Mouse (Mus musculus): Measurements from ENCODE around the gene Fbxw4. TPM values are rescaled to one million over a fixed set of nuclear protein-coding genes. Genes with fewer than 3 reads are reported as not detected.

The Fbxw4 gene
- polyA plus RNA-seq, 1 experiment from 2014 or later: 4.3 TPM

- peaks cover 30% of the 10 kb centered on the region for H3K4me1 ChIP-seq
- H3K9ac ChIP-seq: peak overlapping the region; percentile 58
- H3K27ac ChIP-seq: peak overlapping the region; percentile 46; the same call in 1 of the 2 replicates
- H3K4me3 ChIP-seq: peak overlapping the region; percentile 58
- ATAC-seq: peak; percentile 78
- peak overlapping the region; percentile 80 for H3K4me2 ChIP-seq
- under 1% methylated on average over 38 of the region's 38 CpGs for WGBS (ENCODE audit: insufficient replicate concordance)
- H3K9me3 ChIP-seq (replicated peaks): no peaks in the 10 kb centered on the region
- H3K36me3 ChIP-seq: no peaks in the 10 kb centered on the region
- peaks cover 53% of the 10 kb centered on the region for H3K27me3 ChIP-seq (replicated peaks)
Measured at GRCm38 (mm10) chr19:45675720-45676581, 15.8 kb upstream of the Fbxw4 start.

GRCm38 (mm10) chr19:45675196-45675595 is 15.1 kb upstream of the Fbxw4 start:
- Histone ChIP-seq H3K9me3 (replicated peaks) (no peaks in the 10 kb centered on the region), H3K9ac (peak overlapping the region; percentile 58; the same call in 1 of the 2 replicates), H3K4me2 (peak overlapping the region; percentile 80), H3K4me3 (peak overlapping the region; percentile 58; the same call in 1 of the 2 replicates), H3K27me3 (replicated peaks) (peaks cover 53% of the 10 kb centered on the region), H3K36me3 (no peaks in the 10 kb centered on the region), H3K27ac (no peak overlapping the region), H3K4me1 (peaks cover 23% of the 10 kb centered on the region)
- WGBS (ENCODE audit: insufficient replicate concordance): 25% methylated on average over 5 of the region's 5 CpGs
- ATAC-seq: no peak

DNA sequence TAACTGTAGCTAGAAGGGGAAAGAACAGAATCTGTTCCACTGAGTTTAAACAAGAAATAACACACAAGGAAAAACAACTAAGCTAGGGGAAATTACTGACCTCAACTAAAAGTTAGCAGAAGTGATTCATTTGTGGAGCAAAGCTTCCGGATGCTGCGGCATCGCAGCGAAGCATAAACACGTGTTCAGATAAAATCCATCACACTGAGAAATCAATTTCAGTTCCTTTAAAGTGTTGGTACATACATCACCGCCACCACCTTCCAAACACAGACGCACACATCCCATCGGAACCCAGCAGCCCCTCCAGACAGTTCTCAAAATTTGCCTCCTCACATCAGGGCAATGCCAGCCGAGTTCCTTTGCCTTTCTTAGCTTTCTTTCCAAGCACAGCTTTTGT is 12.9 kb upstream of the Fbxw4 start:
- Histone ChIP-seq H3K4me3 (no peak overlapping the region), H3K27me3 (replicated peaks) (peaks cover 41% of the 10 kb centered on the region), H3K9ac (no peak overlapping the region), H3K27ac (no peak overlapping the region), H3K36me3 (no peaks in the 10 kb centered on the region), H3K4me1 (peaks cover 23% of the 10 kb centered on the region), H3K4me2 (no peak overlapping the region), H3K9me3 (replicated peaks) (no peaks in the 10 kb centered on the region)
- no peak for ATAC-seq
- 79% methylated on average over 9 of the region's 9 CpGs for WGBS (ENCODE audit: insufficient replicate concordance)

- Histone ChIP-seq H3K9me3 (replicated peaks) (no peaks in the 10 kb centered on the region), H3K27ac (no peak overlapping the region), H3K36me3 (no peaks in the 10 kb centered on the region), H3K27me3 (replicated peaks) (peaks cover 24% of the 10 kb centered on the region), H3K9ac (no peak overlapping the region), H3K4me3 (no peak overlapping the region), H3K4me1 (no peaks in the 10 kb centered on the region), H3K4me2 (no peak overlapping the region)
- no peak for ATAC-seq
- 81% methylated on average over 4 of the region's 4 CpGs for WGBS (ENCODE audit: insufficient replicate concordance)
Measured at GRCm38 (mm10) chr19:45668986-45669385, 8.9 kb upstream of the Fbxw4 start.

DNA sequence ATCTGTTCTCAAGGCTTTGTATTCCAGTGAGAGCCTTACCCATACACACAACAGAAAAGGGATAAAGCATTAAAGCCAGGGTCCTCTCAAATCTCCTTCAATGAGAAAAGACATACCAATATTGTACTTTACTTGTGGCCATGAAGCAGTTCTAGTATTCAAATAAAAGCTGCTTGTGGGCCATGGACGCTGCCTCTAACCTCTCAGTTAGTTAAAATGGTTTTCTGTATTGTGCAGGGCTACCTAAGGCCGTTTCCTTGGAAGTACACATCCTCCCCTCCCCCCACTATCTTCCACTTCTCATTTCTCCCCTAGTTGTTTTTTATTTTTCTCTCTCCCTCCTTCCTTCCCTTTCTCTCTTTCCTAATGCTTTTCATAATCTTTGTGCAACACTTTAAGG is 3.7 kb upstream of the Fbxw4 start:
- Histone ChIP-seq H3K9ac (no peak overlapping the region), H3K4me3 (no peak overlapping the region), H3K27ac (no peak overlapping the region), H3K9me3 (replicated peaks) (no peaks in the 10 kb centered on the region), H3K36me3 (no peaks in the 10 kb centered on the region), H3K4me1 (peaks cover 15% of the 10 kb centered on the region), H3K27me3 (replicated peaks) (no peaks in the 10 kb centered on the region), H3K4me2 (no peak overlapping the region)
- ATAC-seq: no peak
- WGBS (ENCODE audit: insufficient replicate concordance): 40% methylated on average over 2 of the region's 2 CpGs

GRCm38 (mm10) chr19:45660503-45660790 is 335 bp upstream of the Fbxw4 start:
- ATAC-seq: no peak
- Histone ChIP-seq H3K4me2 (peak overlapping the region; percentile 86), H3K4me3 (peak overlapping the region; percentile 93), H3K36me3 (no peaks in the 10 kb centered on the region), H3K4me1 (peaks cover 44% of the 10 kb centered on the region), H3K27ac (peak overlapping the region; percentile 97), H3K27me3 (replicated peaks) (no peaks in the 10 kb centered on the region), H3K9ac (peak overlapping the region; percentile 99), H3K9me3 (replicated peaks) (no peaks in the 10 kb centered on the region)
- WGBS (ENCODE audit: insufficient replicate concordance): 19% methylated on average over 18 of the region's 18 CpGs

GRCm38 (mm10) chr19:45659301-45659737 is 793 bp downstream of the Fbxw4 start:
- peak overlapping the region; percentile 93 for H3K4me3 ChIP-seq
- peaks cover 54% of the 10 kb centered on the region for H3K4me1 ChIP-seq
- H3K9ac ChIP-seq: peak overlapping the region; percentile 99
- no peaks in the 10 kb centered on the region for H3K27me3 ChIP-seq (replicated peaks)
- peak overlapping the region; percentile 97 for H3K27ac ChIP-seq
- H3K36me3 ChIP-seq: no peaks in the 10 kb centered on the region
- ATAC-seq: peak; percentile 44
- WGBS (ENCODE audit: insufficient replicate concordance): under 1% methylated on average over 18 of the region's 18 CpGs
- H3K9me3 ChIP-seq (replicated peaks): no peaks in the 10 kb centered on the region
- H3K4me2 ChIP-seq: peak overlapping the region; percentile 86

GRCm38 (mm10) chr19:45658556-45659268 is 1.4 kb downstream of the Fbxw4 start:
- Histone ChIP-seq H3K4me1 (peaks cover 54% of the 10 kb centered on the region), H3K9ac (peak overlapping the region; percentile 99), H3K27me3 (replicated peaks) (no peaks in the 10 kb centered on the region), H3K4me2 (peak overlapping the region; percentile 86), H3K27ac (peak overlapping the region; percentile 97), H3K36me3 (no peaks in the 10 kb centered on the region), H3K4me3 (peak overlapping the region; percentile 93), H3K9me3 (replicated peaks) (no peaks in the 10 kb centered on the region)
- no peak for ATAC-seq
- WGBS (ENCODE audit: insufficient replicate concordance): 42% methylated on average over 10 of the region's 10 CpGs

- peaks cover 62% of the 10 kb centered on the region for H3K4me1 ChIP-seq
- WGBS (ENCODE audit: insufficient replicate concordance): 27% methylated on average over 1 of the region's 1 CpGs
- peak; percentile 62 for ATAC-seq
- peak overlapping the region; percentile 97; the same call in 1 of the 2 replicates for H3K27ac ChIP-seq
- H3K27me3 ChIP-seq (replicated peaks): no peaks in the 10 kb centered on the region
- peak overlapping the region; percentile 99; the same call in 1 of the 2 replicates for H3K9ac ChIP-seq
- no peaks in the 10 kb centered on the region for H3K9me3 ChIP-seq (replicated peaks)
- peak overlapping the region; percentile 93; the same call in 1 of the 2 replicates for H3K4me3 ChIP-seq
- H3K36me3 ChIP-seq: no peaks in the 10 kb centered on the region
- H3K4me2 ChIP-seq: peak overlapping the region; percentile 86
Measured at GRCm38 (mm10) chr19:45657828-45658227, 2.3 kb downstream of the Fbxw4 start.

- Histone ChIP-seq H3K9me3 (replicated peaks) (no peaks in the 10 kb centered on the region), H3K9ac (peak overlapping the region; percentile 49; the same call in 1 of the 2 replicates), H3K4me1 (peaks cover 71% of the 10 kb centered on the region), H3K36me3 (no peaks in the 10 kb centered on the region), H3K27me3 (replicated peaks) (no peaks in the 10 kb centered on the region), H3K27ac (peak overlapping the region; percentile 84), H3K4me2 (peak overlapping the region; percentile 53), H3K4me3 (peak overlapping the region; percentile 12; the same call in 1 of the 2 replicates)
- ATAC-seq: no peak
- WGBS (ENCODE audit: insufficient replicate concordance): 50% methylated on average over 8 of the region's 8 CpGs
Measured at GRCm38 (mm10) chr19:45656810-45657595, 3.1 kb downstream of the Fbxw4 start.

DNA sequence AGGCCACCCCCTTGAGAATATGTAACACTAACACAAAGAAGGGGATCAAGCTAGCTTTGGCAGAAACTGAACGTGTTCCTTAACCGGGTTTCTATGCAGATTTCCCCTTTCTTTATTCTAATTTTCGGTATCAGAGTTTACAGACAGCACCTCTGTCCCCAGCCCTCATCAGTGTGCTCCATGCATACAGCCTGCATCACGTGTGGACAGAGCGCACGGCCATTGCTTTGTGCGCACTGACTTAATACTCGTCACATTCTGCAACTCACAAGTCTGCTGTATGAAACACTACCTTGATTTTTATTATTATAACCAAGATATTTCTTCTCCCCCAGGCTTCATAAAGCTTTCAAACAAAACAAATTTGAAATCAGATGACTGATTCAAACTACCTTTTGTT is 4.2 kb downstream of the Fbxw4 start:
- H3K4me1 ChIP-seq: peaks cover 76% of the 10 kb centered on the region
- H3K9me3 ChIP-seq (replicated peaks): no peaks in the 10 kb centered on the region
- no peaks in the 10 kb centered on the region for H3K27me3 ChIP-seq (replicated peaks)
- H3K4me3 ChIP-seq: no peak overlapping the region
- WGBS (ENCODE audit: insufficient replicate concordance): 77% methylated on average over 8 of the region's 8 CpGs
- no peak overlapping the region for H3K9ac ChIP-seq
- no peak overlapping the region for H3K4me2 ChIP-seq
- no peaks in the 10 kb centered on the region for H3K36me3 ChIP-seq
- peak overlapping the region; percentile 84 for H3K27ac ChIP-seq
- ATAC-seq: no peak

All from liver, embryonic 12.5 days (tissue).